Mouse (Mus musculus) embryonic facial prominence, embryonic 14.5 days (tissue): Measurements from ENCODE around the gene Cd8a. TPM values are rescaled to one million over a fixed set of nuclear protein-coding genes. Genes with fewer than 3 reads are reported as not detected.

Experiments used
- ATAC-seq: fragments of 200-750 bp; cut with Nextera tagmentation; 2 replicates; pipeline ENCODE4 v1.8.0; 2017; ENCODE audit warnings: low read depth, moderate number of reproducible peaks, moderate TSS enrichment
- DNase-seq: peaks from one replicate; pipeline ENCODE4 v3.0.0-alpha.2; 2015; ENCODE audit warnings: low spot score
- H3K27ac ChIP-seq: fragments of 300-500 bp; sonication (generic); replicated peaks from 2 replicates; pipeline ENCODE4 v1.5.1; 2014; ENCODE audit warnings: low read depth, mild to moderate bottlenecking, low read length, moderate library complexity
- H3K27me3 ChIP-seq: fragments of 300-500 bp; sonication (generic); replicated peaks from 2 replicates; pipeline ENCODE4 v1.6.1; 2014; ENCODE audit warnings: low read length; ENCODE audit not compliant: control insufficient read depth, insufficient read depth
- H3K36me3 ChIP-seq: fragments of 300-500 bp; sonication (generic); 2 replicates; pipeline ENCODE4 v1.6.1; 2014; ENCODE audit warnings: low read length, mixed read lengths; ENCODE audit not compliant: control insufficient read depth, insufficient read depth
- H3K4me1 ChIP-seq: fragments of 300-500 bp; sonication (generic); 2 replicates; pipeline ENCODE4 v1.6.1; 2014; ENCODE audit warnings: antibody characterized with exemption, low read length; ENCODE audit not compliant: control insufficient read depth, insufficient read depth
- H3K4me2 ChIP-seq: fragments of 300-500 bp; sonication (generic); 2 replicates; pipeline ENCODE4 v1.6.1; 2014; ENCODE audit warnings: low read depth, mild to moderate bottlenecking, low read length, moderate library complexity, mixed read lengths
- H3K4me3 ChIP-seq: fragments of 300-500 bp; sonication (generic); 2 replicates; pipeline ENCODE4 v1.5.1; 2014; ENCODE audit warnings: low read depth, mild to moderate bottlenecking, low read length
- H3K9ac ChIP-seq: fragments of 300-500 bp; sonication (generic); 2 replicates; pipeline ENCODE4 v1.6.1; 2014; ENCODE audit warnings: low read depth, mild to moderate bottlenecking, low read length, moderate library complexity, mixed read lengths
- H3K9me3 ChIP-seq: fragments of 300-500 bp; sonication (generic); 2 replicates; pipeline ENCODE4 v1.6.1; 2016; ENCODE audit warnings: low read length; ENCODE audit not compliant: control insufficient read depth
- WGBS: fragments of 180-500 bp; shearing (Covaris S2); extraction: QIAGEN DNeasy Blood & Tissue Kit; methylation state at CpG from one replicate; pipeline ENCODE4 v1.1.7; 2014; 5-methylcytosine and 5-hydroxymethylcytosine counted together
- polyA plus RNA-seq: library from polyadenylated mRNA; unstranded; fragments of >200 nt; fragmentation: Nextera tagmentation; extraction: Ambion mirVana; gene quantifications from 2 replicates; pipeline ENCODE4 v1.2.1, GENCODE M21; 2014

Gene Cd8a
- polyA plus RNA-seq, 1 experiment from 2014 or later, result not detected

- Histone ChIP-seq H3K27me3 (no peaks in the 10 kb centered on the region), H3K4me1 (no peaks in the 10 kb centered on the region), H3K4me3 (no peak overlapping the region), H3K4me2 (no peak overlapping the region), H3K27ac (no peak overlapping the region), H3K9me3 (no peaks in the 10 kb centered on the region), H3K9ac (no peak overlapping the region), H3K36me3 (no peaks in the 10 kb centered on the region)
- no peak for ATAC-seq
- 91% methylated on average over 7 of the region's 7 CpGs for WGBS
- DNase-seq, result no peak
These were observed 15.7 kb upstream of the Cd8a start for GRCm38 (mm10) chr6:71357493-71357892.

- H3K36me3 ChIP-seq, result no peaks in the 10 kb centered on the region
- no peaks in the 10 kb centered on the region for H3K27me3 ChIP-seq
- no peaks in the 10 kb centered on the region for H3K4me1 ChIP-seq
- no peak overlapping the region for H3K27ac ChIP-seq
- no peak for DNase-seq
- H3K9me3 ChIP-seq, result no peaks in the 10 kb centered on the region
- 77% methylated on average over 4 of the region's 4 CpGs for WGBS
- H3K4me2 ChIP-seq, result no peak overlapping the region
- no peak overlapping the region for H3K9ac ChIP-seq
- no peak overlapping the region for H3K4me3 ChIP-seq
- no peak for ATAC-seq
These were observed 13.0 kb upstream of the Cd8a start for GRCm38 (mm10) chr6:71360221-71360620.

- WGBS, result 57% methylated on average over 5 of the region's 5 CpGs
These were observed 12.5 kb upstream of the Cd8a start for GRCm38 (mm10) chr6:71360751-71361150.

GRCm38 (mm10) chr6:71361156-71361670 is 12.0 kb upstream of the Cd8a start:
- Histone ChIP-seq H3K4me3 (no peak overlapping the region), H3K4me2 (no peak overlapping the region), H3K4me1 (no peaks in the 10 kb centered on the region), H3K27ac (no peak overlapping the region), H3K9ac (no peak overlapping the region), H3K27me3 (no peaks in the 10 kb centered on the region), H3K9me3 (no peaks in the 10 kb centered on the region), H3K36me3 (no peaks in the 10 kb centered on the region)
- ATAC-seq (no peak), DNase-seq (no peak)
- 71% methylated on average over 10 of the region's 10 CpGs for WGBS

More at GRCm38 (mm10) chr6:71360751-71361150, 12.5 kb upstream of the Cd8a start:
- Histone ChIP-seq H3K4me3 (no peak overlapping the region), H3K27ac (no peak overlapping the region), H3K4me2 (no peak overlapping the region), H3K27me3 (no peaks in the 10 kb centered on the region), H3K4me1 (no peaks in the 10 kb centered on the region), H3K9ac (no peak overlapping the region), H3K9me3 (no peaks in the 10 kb centered on the region), H3K36me3 (no peaks in the 10 kb centered on the region)
- no peak for ATAC-seq
- no peak for DNase-seq

- Histone ChIP-seq H3K27me3 (no peaks in the 10 kb centered on the region), H3K4me2 (no peak overlapping the region), H3K9ac (no peak overlapping the region), H3K4me1 (no peaks in the 10 kb centered on the region), H3K4me3 (no peak overlapping the region), H3K27ac (no peak overlapping the region), H3K36me3 (no peaks in the 10 kb centered on the region), H3K9me3 (no peaks in the 10 kb centered on the region)
- ATAC-seq (no peak), DNase-seq (no peak)
- 82% methylated on average over 2 of the region's 2 CpGs for WGBS
These were observed 9.2 kb upstream of the Cd8a start for GRCm38 (mm10) chr6:71363995-71364394.

GRCm38 (mm10) chr6:71369416-71369815 is 3.8 kb upstream of the Cd8a start:
- no peak overlapping the region for H3K9ac ChIP-seq
- DNase-seq, result no peak
- H3K4me2 ChIP-seq, result no peak overlapping the region
- H3K4me1 ChIP-seq, result no peaks in the 10 kb centered on the region
- no peaks in the 10 kb centered on the region for H3K36me3 ChIP-seq
- H3K4me3 ChIP-seq, result no peak overlapping the region
- ATAC-seq, result no peak
- WGBS, result 91% methylated on average over 6 of the region's 6 CpGs
- H3K27ac ChIP-seq, result no peak overlapping the region
- no peaks in the 10 kb centered on the region for H3K27me3 ChIP-seq
- no peaks in the 10 kb centered on the region for H3K9me3 ChIP-seq

GRCm38 (mm10) chr6:71371085-71371605 is 2.1 kb upstream of the Cd8a start:
- DNase-seq, result no peak
- H3K4me1 ChIP-seq, result no peaks in the 10 kb centered on the region
- no peak overlapping the region for H3K4me2 ChIP-seq
- no peak overlapping the region for H3K9ac ChIP-seq
- WGBS, result 83% methylated on average over 5 of the region's 5 CpGs
- H3K27ac ChIP-seq, result no peak overlapping the region
- no peaks in the 10 kb centered on the region for H3K9me3 ChIP-seq
- H3K36me3 ChIP-seq, result no peaks in the 10 kb centered on the region
- ATAC-seq, result no peak
- H3K27me3 ChIP-seq, result no peaks in the 10 kb centered on the region
- no peak overlapping the region for H3K4me3 ChIP-seq

GRCm38 (mm10) chr6:71372041-71372720 is 1.0 kb upstream of the Cd8a start:
- no peak overlapping the region for H3K4me3 ChIP-seq
- no peaks in the 10 kb centered on the region for H3K27me3 ChIP-seq
- no peak overlapping the region for H3K4me2 ChIP-seq
- H3K36me3 ChIP-seq, result no peaks in the 10 kb centered on the region
- ATAC-seq (no peak), DNase-seq (no peak)
- no peaks in the 10 kb centered on the region for H3K9me3 ChIP-seq
- WGBS, result 79% methylated on average over 5 of the region's 5 CpGs
- H3K27ac ChIP-seq, result no peak overlapping the region
- no peaks in the 10 kb centered on the region for H3K4me1 ChIP-seq
- H3K9ac ChIP-seq, result no peak overlapping the region

GRCm38 (mm10) chr6:71374311-71374829 is 1.1 kb downstream of the Cd8a start:
- Histone ChIP-seq H3K27ac (no peak overlapping the region), H3K4me3 (no peak overlapping the region), H3K9me3 (no peaks in the 10 kb centered on the region), H3K4me1 (no peaks in the 10 kb centered on the region), H3K4me2 (no peak overlapping the region), H3K9ac (no peak overlapping the region), H3K36me3 (no peaks in the 10 kb centered on the region), H3K27me3 (no peaks in the 10 kb centered on the region)
- ATAC-seq (no peak), DNase-seq (no peak)
- WGBS, result 88% methylated on average over 19 of the region's 19 CpGs
